Mouse (Mus musculus) gastrocnemius, postnatal 36 days (tissue): ENCODE measurements at regions not wholly inside any gene's neighbourhood (a gene's known extent, or its start where the extent isn't known, plus 50 kb on each side); places are given as distances from the start of the nearest gene placed in this dataset.
"Not testable (repeated sequence)": the region's sequence is repeated elsewhere in the genome, so short reads cannot be mapped to it uniquely, and the experiment has no call there.

ENCODE experiments used
- DNase-seq, 2 experiments: peaks; one replicate each; pipeline ENCODE4 v3.0.0; 2022
- intact Hi-C: fragments of 180-260 bp; cut with DNase I; formaldehyde crosslinking; loops from one replicate; pipeline ENCODE4 v1.15.1; 2025

DNA sequence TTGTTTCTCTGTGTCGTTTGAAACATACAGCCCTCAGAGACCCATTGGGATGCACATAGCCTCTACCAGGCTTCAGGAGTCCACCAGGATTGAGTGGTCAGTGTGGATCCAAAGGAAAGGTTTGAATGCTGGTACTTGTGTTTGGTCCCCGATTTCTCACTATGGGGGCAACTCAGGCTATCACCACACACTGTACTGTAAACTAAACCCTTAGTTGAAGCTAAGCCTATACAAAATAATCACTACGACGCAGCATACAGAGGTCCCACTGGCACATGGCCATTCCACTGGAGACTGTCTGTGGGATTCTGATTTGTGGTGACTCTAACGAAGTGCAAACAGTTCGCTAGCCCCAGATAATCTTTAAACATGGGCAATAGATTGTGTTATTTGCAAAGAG, 91.5 kb upstream of the Gm5148 start:
- intact Hi-C loops: no loop called here
- no peak for DNase-seq

GRCm38 (mm10) chr3:37812936-37813335, 88.6 kb upstream of the Gm5148 start:
- intact Hi-C loops: no loop called here
- no peak for DNase-seq

GRCm38 (mm10) chr3:37811429-37811828, 87.1 kb upstream of the Gm5148 start:
- no peak for DNase-seq
- intact Hi-C loops: no loop called here

DNA sequence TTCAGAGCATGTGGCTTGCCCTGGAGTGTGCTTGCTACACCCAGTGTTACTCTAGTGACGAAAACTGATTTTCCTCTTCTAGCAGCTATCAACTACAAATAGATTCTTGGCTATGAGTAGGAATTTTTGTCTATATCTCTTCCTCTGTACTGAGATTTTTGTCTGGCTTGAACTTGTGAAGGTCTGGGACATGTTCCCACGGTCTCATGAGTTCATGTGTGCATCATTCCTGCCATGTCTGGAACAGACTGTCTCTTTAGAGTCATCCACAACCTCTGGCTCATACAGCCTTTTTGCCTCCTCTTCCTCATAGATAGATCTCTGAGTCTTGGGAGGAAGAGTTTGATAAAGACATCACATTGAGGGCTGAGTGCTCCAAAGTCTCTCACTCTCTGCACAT, 86.5 kb upstream of the Gm5148 start:
- intact Hi-C loops: no loop called here
- DNase-seq: no peak

DNA sequence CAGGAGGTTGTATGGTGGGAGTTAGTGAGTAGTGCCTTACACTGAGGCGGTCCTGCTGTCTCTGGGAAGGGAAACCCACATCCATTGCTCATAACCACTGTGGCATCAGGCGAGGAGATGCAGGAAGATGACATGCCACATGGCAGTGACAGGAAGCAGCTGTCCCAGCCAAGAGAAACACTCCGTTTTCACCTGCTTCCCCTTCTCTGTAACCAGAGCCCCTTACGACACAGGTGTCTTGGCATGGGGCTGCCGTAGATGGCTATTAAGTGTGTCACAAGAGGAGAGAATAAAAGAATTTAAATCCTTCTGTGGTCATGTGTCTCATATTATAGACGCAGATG, 81.5 kb upstream of the Gm5148 start:
- intact Hi-C loops: no loop called here
- no peak for DNase-seq

DNA sequence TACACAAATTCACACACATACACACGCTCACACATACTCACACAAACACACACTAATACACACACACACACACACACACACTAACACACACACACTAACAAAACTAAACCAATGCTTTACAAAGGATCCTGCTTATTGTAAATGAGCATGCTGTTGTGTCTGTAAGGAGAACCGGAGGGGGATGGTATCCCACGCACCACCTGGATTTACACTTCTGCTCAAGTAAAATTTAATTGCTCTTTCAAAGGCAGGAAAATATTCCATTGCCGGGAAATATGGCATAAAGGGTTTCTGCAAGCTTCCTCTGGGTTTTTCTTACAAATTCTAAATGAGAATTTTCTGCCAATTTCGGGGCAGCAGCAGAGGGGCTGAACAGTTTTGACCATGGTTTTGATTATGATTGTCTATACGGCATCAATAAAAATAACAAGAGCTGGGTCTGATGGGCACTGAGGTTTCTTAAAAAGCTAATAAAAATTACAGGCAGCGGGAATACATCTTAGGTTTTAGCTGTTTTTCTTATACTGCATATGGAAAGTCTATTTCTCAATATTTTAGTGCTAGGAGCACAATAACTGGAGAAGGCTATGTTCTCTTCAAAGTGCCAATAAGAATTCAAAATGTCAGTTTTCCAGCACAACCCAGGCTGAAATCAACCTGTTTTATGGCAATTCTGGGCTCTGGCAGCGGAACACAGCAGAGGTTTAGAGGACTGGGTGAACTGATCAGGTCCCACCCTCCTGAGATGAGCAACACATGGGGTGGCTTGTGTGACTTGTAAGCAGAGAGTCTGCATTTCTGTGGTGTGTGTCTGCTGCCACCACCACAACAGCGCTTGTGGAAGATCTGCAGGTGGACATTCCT, 80.9 kb upstream of the Gm5148 start:
- intact Hi-C loops: no loop called here
- no peak for DNase-seq

- intact Hi-C loops: no loop called here
- DNase-seq: no peak
Observed at GRCm38 (mm10) chr3:37804261-37804660, 80.0 kb upstream of the Gm5148 start.

DNA sequence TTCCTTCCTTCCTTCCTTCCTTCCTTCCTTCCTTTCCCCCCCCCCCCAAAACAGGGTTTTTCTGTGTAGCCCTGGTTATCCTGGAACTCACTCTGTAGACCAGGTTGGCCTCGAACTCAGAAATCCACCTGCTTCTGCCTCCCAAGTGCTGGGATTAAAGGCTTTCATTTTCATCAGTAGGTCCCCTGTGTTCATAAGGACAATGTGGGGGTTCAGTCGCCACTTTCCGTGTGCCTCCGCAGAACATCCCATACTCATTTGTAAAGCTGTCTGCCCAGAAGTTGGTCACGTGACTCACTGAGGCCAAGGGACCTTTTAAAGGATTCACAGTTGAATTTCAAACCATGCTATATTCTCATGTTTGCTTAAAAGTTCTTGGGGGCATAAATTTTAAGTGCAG, 79.5 kb upstream of the Gm5148 start:
- DNase-seq, intact Hi-C loops: not testable (repeated sequence)

GRCm38 (mm10) chr3:37801551-37801950, 77.3 kb upstream of the Gm5148 start:
- intact Hi-C loops: no loop called here
- DNase-seq: no peak

DNA sequence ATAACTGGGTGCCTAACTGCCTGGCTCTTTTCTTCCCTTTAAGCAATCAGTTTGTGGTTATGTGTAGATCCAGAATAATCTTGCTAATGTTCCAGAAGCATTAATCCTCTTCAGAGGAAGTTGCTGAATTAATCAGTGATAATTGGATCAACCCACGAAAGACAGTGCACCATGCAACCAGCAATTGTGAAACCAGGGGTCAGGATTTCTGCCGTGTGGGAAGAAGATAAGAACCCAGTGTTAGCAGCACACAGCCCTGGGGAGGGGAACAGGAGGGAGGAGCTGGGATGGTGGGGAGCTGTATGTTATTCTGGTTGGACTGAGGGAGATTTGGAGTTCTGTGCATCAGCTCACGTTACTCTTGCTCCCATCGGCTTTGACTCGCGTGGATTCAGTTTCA, 75.5 kb upstream of the Gm5148 start:
- intact Hi-C loops: no loop called here
- no peak for DNase-seq

DNA sequence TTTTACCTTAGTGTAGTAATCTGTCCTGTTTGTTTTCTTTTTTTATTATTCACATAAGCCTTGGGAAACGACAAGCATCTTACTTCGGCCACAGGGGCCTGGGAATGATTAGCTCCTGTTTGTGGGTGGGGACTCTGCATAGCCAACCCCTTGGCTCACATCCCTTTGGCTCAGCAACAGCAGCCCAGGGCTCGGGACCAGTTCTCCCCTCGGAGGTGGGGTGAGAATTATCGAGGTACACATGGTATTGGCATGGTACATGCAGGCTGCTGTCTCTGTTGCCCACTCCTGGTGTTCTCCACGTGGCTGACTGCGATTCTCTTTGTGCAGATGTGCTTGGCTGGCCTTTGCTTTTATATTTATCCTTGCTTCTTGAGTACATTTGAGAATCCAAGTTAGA, 65.4 kb upstream of the Gm5148 start:
- intact Hi-C loops: no loop called here
- peak in 1 of 2 experiments; percentile 15 for DNase-seq

DNA sequence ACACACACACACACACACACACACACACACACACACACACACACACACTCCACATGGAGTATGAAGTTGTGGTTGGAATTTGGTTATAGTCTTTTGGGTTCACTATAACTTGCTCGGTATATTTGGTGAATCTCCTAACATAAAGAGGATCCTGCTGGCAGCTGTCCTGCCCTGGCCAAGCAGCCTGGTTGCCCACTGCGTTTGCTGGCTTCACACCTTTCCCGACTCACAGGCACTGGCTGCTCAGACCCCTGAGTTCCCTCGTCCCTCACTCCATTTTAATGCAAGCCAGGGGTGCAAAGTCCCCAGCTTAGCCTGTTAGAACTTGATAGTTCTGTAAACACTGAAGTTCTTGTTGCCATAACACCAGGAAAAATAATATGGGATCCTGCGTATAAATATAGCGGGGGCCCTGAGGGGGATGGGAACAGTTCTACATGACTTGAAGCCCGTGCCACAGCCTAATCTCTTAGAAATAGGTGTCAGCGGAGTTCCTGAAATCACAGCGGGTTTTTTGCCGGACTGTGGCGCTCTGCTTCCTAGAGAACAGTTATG, 64.9 kb upstream of the Gm5148 start:
- intact Hi-C loops: no loop called here
- no peak for DNase-seq

- intact Hi-C loops: no loop called here
- no peak for DNase-seq
Observed at GRCm38 (mm10) chr3:37788366-37788765, 64.1 kb upstream of the Gm5148 start.

DNA sequence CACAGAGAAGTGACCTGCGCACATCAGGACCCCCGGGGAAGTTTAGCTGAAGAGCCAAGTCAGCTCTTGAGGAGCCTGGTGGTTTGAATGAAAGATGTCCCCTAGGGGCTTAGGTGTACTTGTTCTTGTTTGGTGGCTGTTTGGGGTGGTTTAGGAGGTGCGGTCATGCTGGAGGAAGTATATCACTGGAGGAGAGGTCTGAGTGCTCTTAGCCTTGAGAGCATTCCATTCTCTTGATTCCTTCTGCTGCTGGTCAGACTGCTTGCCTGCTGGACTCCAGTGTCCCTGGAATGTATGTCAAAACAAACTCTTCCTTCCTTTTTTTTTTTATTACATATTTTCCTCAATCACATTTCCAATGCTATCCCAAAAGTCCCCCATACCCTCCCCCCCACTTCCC, 62.5 kb upstream of the Gm5148 start:
- no peak for DNase-seq
- intact Hi-C loops: no loop called here

DNA sequence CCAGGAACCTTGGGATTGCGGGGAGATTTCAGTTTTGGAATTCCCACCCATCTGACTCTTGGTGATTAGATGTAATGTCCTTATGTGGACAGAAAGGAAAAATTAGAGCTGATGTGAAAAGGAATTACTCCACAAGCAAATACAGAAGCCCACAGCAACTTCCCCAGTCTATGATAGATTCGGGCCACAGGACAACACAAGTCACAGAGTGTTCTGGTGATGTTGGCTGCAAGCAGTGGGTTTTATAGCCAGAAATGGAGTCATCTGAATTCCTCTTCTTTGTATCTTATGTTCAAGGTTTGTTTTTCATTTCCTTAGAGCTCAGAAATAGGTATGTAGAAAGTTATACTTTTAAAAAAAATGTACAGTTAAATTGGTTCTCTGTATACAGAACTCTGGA, 56.8 kb upstream of the Gm5148 start:
- intact Hi-C loops: no loop called here
- no peak for DNase-seq

- intact Hi-C loops: no loop called here
Observed at GRCm38 (mm10) chr3:37779867-37780475, 55.7 kb upstream of the Gm5148 start.

DNA sequence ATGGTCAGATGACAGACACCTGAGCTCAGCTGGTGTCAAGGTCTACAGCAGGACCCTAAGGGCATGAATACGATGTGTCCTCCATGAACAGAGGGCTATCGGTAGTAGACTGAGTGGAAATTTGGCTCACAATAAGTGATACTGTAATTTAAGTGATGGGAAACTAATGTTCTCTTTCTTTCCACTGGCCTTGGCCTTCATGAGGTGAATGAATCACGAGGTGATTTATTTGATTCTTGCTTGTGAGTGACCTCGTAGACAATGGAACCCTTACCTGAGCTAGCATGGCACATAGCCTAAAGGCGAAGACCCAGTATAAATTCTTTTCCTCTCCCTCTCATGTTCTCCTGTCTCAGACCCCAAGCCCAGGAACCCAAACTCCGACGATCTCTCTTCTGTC, 54.1 kb upstream of the Gm5148 start:
- intact Hi-C loops: no loop called here
- no peak for DNase-seq

More at GRCm38 (mm10) chr3:37779867-37780475, 55.7 kb upstream of the Gm5148 start:
- no peak for DNase-seq

DNA sequence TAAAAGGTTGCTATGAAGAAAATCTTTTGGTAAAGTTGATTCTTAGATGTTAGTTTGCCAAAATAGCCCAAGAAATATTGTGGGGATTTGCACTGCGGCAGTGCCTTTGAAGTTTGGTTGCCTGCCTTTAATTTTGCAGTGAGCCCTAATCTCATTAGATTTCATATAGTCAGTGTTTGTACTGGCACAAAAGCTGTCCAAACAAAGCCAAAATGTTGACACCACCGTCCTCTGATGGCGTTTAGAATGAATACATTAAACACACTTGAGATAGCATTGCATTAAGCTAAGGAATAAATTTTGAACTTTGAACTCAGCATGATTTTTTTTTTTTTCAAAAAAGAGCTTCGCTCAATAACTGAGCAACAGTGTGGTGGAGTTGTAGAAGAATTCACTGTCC, 51.9 kb upstream of the Gm5148 start:
- intact Hi-C loops: no loop called here
- no peak for DNase-seq
